Mouse (Mus musculus) embryo, embryonic 10 days (tissue): ENCODE results near the gene Tspan3.

Experiments
- DNase-seq: peaks from one replicate; pipeline ENCODE4 v3.0.0-alpha.2; 2015; ENCODE audit warnings: low spot score

Gene Tspan3

DNA sequence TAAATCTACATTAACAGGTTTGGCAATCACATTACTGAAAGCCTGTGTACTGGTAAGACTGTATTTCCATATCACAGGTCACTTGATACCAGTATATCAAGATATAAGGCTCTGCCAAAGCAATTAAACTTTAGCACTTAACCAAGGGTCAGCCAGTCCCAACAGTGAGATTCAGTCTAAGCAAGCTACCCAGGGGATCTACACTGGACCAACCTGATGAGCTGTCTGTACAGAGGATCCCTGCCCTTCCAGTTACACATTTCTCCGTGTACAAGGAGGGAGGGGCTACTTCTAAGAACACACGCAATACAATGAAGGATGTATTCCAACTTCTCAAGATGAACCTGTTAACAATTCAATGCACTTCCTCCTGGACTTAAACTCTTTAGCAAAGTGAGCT is 7.2 kb downstream of the Tspan3 start:
- no peak for DNase-seq

DNA sequence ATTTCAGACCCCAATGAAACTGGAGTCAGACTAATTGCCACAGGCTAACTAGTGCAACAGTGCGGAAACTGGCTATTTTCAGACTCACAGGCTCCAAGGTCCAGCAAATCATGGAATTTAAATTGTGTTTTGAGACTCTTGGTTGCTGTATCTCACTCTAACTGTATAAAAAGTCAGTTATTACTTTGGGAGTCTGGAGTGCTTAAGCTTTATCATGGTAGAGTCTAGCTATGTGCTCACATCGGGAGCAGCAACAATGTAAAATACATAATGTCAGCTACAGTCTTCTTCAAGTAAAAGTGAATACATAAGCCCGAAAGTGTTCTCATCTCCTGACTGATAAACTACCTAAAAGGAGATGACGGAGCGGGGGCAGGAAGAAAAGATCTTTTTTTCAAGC is 10.7 kb downstream of the Tspan3 start:
- no peak for DNase-seq

DNA sequence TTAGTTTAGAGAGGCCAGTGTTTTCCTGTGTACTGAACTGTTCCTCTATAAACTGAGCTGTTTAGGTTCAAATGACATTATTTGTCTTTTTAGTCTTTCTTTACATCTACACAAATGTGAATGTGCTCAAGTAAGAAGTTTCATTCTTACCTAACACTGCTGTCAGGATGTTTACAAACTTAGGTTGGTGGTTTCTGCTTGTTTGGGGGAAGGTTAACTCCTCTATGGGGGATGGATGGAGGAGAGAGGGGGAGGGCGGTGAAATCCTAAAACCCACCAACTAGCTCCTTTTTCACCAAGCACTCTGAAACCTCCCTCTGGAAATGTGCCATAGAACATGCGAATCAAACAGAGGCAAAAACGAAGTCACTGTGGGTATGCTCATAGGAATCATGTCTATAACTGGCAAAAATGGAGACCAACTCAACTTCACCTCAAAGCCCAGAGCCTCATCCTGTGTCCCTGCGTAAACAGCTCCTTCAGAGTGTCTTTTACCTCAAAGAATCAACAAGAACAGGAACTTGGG is 12.7 kb downstream of the Tspan3 start:
- no peak for DNase-seq

DNA sequence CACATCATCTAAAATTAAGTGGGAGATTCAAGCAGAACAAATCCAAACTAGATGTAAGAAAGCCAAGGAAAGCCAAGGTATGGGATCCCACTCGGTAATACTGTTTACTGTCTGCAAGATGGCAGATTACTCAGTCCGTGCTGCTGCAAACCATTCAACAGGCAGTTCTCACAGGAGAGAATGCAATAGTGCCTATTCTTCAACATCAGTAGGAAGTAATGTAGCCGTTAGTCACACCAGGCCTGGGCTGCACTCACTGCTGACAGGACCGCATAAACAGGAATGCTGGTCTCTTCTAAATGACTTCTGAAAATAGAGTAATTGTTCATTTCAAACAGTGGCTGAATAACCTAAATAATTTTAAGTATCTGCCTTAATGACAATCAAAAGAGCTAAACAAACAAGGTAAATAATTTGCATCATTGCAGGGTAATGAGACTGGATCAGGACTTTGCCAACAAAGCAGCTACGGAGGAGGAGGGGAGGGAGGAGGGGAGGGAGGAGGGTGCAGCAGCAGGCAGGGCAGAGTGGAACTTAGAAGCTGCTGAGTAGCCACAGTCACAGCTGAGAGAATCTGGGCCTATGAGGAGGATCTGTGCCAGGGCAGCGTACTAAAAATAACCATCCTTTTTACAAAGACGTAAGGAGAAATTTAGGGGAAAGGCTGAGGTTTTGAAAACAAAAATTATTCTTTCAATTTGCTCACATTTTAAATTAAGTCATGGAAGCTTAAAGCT is 13.4 kb downstream of the Tspan3 start:
- DNase-seq, result no peak

DNA sequence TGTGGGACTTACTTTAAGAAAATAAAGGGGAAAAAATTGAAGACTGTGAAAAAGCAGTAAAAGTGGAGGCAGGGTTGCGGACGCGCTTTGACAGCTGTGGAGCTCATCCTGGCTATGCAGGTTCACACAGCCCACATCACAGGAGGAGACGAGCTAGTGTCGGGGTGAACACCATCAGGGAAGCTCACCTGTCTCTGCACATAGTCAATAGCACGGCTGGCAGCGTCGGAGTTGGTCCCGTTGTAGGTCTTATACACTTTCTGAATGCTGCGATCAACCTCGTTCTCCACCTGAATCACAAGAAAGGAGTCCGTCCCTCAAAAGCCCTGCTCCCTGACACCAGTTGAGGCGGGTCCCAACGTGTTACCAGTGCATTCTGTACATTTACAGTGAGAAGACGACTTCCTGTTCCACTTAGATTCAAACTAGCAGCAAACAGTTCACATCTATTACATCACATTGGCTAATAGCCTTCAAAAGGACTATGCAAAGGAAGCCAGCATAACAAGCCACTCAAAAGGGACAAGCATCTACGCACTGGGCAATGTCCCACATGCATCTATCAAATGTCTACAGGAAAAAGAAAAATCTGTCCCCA is 18.9 kb downstream of the Tspan3 start:
- no peak for DNase-seq

DNA sequence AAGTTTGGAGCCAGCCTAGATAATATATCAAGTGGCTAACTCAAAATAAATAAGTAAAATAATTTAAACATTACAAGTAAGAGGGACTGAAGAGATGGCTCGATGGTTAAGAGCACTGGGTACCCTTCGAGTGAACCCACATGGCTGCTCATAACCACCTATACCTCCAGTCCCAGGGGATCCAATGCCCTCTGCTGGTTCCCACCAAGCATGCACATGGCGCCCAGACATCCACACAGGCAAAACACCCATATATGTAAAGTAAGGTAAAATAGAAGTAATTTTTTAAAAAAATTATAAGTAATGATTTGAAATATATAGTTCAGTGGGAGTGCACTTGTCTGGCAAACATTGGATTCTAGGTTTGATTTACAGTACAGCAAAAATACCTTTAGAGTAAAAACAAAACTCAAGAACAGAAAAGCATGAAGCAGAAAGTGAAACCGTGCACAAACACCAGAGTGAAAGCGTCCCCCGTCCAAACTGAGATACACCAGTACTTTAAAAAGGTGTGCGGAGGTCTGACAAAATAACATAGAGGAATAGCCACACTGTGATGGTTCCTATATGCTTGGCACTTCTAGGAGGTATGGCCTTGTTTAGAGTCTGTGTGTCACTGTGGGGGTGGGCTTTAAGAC is 20.8 kb downstream of the Tspan3 start:
- no peak for DNase-seq

DNA sequence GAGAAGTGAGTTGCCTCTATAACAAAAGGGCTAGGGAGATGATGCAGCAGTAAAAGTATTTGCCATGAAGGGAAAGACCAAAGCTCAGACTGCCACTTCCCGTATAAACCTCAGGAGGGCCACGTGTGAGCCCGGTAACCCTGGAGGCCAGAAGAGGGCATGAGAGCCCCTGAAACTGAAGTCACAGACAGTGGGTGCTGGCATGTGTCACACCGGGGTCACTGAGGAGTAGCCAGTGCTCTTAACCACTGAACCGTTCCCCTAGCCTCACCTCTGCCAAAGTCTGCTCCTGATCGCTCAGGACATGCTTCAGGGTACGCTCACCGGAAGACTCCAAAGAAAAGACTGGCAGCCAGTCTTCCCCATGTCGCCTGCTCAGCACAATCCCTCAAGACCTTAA is 23.5 kb downstream of the Tspan3 start:
- no peak for DNase-seq

DNA sequence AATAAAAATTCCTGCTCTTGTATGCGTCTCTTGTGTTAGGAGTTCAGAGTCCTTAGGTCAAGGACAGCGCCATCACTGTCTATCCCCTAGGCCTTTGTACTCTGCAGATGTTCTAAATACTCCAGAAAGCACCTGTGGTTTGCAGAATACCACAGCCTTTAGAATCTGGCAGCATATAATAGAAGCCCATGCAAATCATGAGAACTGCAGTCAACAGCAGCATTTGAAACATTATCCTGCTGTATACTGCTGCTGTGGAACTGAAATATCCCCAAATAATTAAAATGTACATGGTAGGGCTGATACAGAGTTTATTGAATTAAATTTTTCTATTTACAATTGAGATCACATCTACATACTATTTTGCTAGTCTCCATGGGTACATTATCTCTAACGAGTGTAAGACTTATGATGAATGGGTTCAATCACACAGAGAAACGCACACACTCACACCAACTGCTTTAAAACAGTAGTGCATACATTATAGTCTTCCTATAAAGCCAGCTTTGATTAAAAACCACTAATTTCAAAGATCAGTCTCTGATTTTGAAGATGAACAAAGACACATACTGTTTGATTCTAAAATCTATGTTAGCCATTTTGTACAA is 29.6 kb downstream of the Tspan3 start:
- no peak for DNase-seq

DNA sequence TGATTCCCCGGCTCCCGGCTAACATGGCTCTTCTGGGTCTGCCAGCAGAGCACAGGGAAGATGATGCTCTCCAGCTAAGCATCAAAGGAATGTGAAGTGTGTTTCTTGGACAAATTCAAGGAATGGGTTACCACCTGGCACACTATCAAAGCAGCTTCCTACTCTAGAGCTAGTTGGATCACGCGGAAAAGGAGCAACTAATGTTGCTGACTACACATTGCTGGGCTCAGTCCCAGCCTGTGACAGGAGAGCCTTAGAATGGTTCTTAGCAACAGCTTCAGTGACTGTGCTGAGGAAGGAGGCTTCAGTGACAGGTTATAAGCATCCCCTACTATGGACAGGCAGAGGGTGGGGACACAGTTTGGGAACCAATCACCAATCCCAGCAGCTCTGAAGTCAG is 30.7 kb downstream of the Tspan3 start:
- no peak for DNase-seq

DNA sequence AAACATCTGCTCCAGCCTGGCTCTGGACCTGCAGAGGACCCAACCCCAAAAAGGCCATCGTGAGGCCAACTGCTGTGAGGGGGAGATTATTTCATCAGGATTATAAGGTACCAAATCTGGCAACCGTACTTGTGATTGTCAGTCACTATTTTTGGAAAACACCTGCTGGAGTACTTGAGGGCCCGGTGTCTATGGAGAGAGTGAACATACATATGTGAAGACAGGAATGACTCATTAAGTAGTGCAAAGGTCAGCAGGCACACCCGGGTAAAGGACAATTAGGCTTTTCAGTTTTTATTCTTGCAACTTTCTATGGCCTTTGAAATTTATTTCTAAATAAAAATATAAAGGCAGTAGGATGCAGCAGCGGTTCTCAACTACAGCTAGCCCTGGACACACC is 31.3 kb downstream of the Tspan3 start:
- DNase-seq, result no peak

DNA sequence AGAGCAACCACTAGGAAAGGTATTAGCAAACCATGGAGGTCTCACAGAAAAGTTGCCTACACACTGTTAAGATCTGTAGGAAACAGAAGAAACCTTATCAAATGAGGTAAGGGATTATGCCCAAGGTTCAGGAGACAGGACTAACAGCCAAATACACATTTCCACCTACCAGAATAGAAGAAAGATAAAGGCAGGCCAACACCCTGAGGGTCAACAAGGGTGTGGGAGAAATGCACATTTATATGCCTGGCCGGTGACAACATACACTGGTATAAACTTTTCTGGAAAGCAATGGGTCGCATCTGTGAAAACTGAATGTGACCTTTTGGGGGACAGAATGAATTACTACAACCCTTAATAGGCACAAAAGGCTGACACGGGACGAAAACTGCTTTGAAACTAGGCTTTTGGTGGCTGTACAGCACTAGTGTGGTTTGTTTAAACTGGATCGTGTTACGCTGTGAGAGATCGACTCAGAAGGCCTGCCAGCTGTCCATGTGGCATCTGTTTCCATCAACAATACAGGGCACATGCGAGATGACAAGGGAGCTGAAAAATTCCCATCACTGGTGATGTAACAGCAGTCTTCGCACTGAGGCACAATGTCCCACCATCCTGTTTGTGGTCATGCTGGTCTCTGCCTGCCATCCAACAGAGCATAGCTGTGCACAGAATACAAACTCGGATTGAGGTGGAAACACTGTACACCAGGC is 33.3 kb downstream of the Tspan3 start:
- DNase-seq, result no peak

DNA sequence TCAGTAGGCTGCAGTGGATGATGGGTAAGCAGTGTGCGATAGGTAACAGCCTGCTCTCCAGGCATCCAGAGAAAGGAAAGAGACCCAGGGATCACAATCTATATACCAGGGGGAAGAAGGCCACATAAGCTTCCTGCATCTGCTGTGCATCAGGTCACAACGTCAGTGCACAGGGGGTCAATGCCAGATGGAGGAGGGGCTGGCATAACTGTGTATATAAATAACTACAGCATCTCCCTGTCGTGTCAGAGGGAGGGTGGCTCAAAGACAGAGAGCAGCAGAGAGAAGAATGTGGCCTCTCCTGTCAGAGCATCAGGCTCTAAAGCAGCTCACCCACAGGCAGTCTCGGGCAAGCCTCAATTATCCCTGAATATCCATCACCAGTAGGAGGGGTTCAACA is 34.7 kb downstream of the Tspan3 start:
- no peak for DNase-seq

DNA sequence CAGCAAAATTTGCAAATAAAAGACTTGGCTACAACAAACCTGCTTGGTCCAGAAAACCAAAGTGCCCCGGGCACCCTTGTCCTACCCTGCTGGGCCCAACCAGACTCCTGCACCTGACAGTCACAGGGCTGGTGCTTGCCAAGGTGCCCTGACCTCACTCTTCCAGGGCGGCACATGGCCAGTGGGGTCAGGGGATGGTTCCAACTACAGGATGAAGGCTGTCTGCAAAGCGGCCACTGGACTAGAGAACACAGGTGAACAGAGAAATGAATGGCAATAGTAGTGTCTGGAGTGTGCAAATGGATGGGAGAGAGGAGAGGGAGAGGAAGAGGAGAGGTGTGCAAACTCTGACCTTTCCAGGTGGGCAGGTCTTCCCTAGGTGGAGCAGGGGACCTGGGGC is 35.3 kb downstream of the Tspan3 start:
- DNase-seq, result no peak

DNA sequence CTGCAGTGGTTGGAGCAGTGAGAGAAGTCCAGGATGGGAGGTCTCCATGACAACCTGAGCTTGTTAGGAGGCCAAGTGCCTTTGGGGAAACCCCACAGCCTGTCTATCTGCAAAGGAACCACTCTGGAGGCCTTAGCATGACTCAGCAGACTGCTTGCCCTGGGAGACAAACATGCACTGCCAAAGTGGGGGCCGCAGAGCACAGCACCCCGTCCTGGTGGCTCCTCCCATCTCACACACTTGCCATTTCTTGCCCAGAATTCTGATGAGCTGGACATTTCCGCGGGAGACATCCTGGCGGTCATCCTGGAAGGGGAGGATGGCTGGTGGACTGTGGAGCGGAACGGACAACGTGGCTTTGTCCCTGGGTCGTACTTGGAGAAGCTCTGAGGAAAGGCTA is 36.9 kb downstream of the Tspan3 start:
- DNase-seq, result no peak

DNA sequence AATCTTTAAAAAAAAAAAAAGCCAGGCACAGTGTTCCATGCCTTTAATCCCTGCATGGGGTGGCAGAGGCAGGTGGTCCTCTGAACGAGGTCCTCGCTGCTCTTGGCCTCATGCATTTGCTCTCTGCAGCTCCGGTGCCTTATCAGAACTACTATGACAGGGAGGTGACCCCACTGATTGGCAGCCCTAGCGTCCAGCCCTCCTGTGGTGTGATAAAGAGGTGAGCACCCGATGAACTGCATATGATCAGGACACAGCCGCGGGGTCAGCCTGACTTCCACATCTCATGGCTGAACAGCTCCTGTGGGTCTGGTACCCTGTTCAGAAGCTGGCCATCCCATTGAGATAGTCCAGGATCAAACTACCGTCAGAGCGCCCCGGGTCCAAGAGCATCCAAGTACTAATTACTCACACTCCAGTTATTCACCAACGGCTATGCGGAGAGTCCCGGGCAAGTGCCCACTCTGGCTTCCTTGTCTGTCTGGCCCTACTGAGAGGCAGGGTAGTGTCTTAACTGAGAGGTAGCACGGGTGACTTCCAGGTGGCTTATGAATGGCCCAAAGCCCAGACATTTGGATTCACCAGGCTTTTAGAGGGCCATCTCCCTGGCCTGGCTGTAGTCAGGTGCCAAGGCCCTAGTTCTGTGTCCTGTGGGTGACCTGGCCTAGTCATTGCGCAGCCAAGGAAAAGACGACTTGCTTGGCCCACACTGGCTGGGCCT is 38.7 kb downstream of the Tspan3 start:
- DNase-seq, result no peak

DNA sequence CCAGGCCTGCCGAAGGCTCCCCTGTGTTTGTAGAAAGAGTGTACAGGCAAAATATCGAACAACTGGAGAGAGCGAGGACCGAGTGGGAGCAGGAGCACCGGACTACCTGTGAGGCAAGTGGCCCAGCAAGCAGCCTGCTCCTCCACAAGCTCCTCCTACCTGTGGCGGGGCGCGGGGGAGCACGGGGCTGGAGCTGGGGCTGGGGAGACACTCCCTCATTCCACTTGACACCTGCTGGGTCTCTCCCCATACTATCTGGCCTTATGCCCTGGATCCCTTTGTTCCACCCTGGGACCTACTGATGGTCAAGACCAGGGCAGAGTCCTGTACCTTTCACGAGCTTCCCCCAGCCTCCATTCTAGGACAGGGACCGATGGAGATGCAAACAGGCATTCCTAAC is 40.7 kb downstream of the Tspan3 start:
- DNase-seq, result no peak

DNA sequence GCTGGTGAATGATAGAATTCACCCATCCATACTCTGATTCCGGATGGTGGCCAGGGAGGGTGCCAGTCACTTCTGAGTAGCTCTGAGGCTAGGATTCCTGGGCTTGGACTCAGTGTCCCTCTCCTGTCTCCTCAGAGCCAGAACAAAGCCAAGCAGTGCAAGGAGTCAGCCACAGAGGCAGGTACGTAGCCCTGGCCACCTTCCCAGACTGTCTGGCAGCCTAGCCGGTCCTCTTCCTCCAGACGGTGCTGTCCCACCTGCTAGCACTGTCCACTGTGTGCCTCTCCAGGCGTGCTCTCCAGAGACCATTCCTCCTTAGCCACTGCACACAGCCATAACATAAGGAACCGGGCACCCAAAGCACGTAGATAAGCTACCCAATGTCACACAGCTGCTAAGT is 41.7 kb downstream of the Tspan3 start:
- DNase-seq, result no peak

DNA sequence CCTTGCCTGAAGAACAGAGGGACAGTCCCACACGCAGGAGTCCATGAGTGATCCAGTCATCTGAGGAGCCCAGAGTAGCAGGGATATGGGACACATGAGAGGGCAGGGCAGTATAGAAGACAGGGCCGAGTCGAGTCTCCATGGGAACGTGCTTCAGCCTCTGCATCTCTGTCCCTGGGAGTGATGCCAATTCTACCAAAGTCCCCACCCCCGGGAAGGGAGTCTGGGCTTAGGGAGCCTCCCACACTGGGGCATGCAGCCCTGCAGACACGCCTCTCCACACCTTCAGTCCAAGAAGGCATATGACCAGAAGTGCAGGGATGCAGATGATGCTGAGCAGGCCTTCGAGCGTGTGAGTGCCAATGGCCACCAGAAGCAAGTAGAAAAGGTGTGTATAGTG is 42.3 kb downstream of the Tspan3 start:
- no peak for DNase-seq

DNA sequence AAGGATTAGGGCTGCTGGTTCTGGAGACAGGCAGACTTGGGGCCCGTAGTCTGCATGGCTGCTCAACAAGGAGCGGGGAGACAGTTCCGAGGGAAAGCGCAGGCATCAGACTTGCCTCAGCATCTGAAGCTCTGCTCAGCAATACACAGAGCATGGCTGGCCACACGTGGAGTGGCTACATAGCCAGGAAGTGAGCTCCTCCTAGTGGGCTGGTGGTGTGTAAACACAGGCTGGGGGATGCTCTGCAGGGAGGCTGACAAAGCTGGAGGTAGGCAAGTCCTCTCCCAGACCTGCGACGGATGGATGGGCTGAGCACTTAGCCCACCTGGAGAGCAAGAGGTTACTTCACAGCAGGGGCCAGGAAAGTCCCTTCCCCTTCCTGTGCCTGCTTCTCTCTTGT is 44.2 kb downstream of the Tspan3 start:
- DNase-seq, result peak; percentile 82

DNA sequence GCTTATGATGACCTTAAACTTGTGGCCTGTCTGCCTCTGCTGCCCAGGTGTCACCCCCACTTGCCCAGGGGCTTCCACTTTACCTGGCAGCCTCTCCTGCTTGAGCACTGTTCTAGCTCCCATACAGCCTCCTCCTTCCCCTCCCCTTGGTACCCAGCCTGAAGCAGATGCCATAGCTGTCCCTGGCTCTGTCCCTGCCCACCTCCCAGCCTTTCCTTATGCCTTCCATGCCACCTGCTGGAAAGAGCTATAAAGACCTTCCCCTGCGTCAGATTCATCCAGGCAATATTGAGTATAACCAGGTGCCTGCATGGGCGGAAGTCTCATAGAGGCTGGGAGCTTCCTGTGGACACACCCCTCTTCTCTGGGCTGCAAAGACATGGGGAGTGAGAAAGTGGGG is 45.6 kb downstream of the Tspan3 start:
- no peak for DNase-seq

DNA sequence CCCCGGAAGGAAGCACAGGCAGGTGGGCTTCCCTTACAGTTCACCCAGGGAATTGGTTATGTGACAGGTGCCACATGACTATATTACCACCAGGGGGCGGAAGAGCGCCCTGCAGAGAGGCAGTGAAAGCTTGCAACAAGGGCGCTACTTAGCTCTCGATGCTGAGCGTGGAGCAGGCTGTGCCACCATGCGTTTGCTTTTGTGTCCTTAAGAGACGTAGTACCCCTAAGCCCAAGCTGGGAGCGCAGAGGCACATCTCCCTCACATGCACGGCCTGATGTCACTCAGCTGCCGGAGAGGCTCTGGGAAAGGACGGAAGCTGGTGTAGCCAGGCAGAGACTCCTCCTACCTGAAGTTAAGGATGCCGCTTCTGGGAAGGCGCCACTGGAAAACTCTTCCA is 46.7 kb downstream of the Tspan3 start:
- peak; percentile 94 for DNase-seq

DNA sequence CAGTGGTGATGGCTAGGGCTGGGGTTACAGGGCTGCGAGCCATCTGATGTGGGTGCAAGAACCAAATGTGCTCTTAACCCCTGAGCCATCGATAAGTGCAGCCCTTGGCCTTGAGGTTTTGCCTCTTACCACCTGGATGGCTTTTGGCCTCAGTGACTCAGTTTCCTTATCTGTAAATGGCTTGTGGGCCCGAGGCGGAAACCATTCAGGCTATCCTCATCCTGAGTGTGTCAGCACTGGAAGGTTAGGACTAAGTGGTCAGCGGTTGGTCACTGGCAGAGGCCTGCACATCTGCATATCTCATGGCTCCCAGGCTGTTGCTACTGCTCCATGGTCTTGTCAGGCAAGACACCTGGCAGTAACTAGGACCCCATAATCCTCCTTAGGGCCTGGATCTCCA is 47.2 kb downstream of the Tspan3 start:
- no peak for DNase-seq
